Mouse (Mus musculus) skeletal muscle tissue, adult 2 months (tissue): ENCODE data around the gene Cluap1.
A peak's percentile ranks its signal among the peaks of the same experiment; 100 is the strongest.

Source experiments
- DNase-seq: peaks from one replicate; pipeline ENCODE4 v3.0.0-alpha.2; 2012; ENCODE audit warnings: low read depth, low spot score

Cluap1 gene

GRCm38 (mm10) chr16:3908537-3909111 lies at the start of gene Cluap1, which contains the start of gene 1700037C18Rik:
Gene Cluap1, plus strand, starts transcription at chr16:3908801.
Gene 1700037C18Rik, minus strand, starts transcription at chr16:3908689.
- peak; percentile 93 for DNase-seq

GRCm38 (mm10) chr16:3859254-3859653 lies 49.3 kb upstream of the Cluap1 start:
- no peak for DNase-seq

GRCm38 (mm10) chr16:3871815-3872214 lies 36.8 kb upstream of the Cluap1 start:
- no peak for DNase-seq

- DNase-seq, result peak; percentile 85
Observed at GRCm38 (mm10) chr16:3872216-3873047, 36.2 kb upstream of the Cluap1 start, which contains the start of gene Naa60. Gene Naa60, plus strand, starts transcription at chr16:3872375.

- no peak for DNase-seq
Observed at GRCm38 (mm10) chr16:3876346-3876745, 32.3 kb upstream of the Cluap1 start.

GRCm38 (mm10) chr16:3884201-3885064 lies 24.2 kb upstream of the Cluap1 start, which contains the start of the genes Zfp597 and Gm20695:
Gene Zfp597, minus strand, starts transcription at chr16:3884561.
Gene Gm20695, plus strand, starts transcription at chr16:3884648.
- peak; percentile 96 for DNase-seq

- DNase-seq, result no peak
Observed at GRCm38 (mm10) chr16:3885065-3885670, 23.4 kb upstream of the Cluap1 start.

GRCm38 (mm10) chr16:3891621-3892295 lies 16.8 kb upstream of the Cluap1 start:
- no peak for DNase-seq

GRCm38 (mm10) chr16:3893739-3894138 lies 14.9 kb upstream of the Cluap1 start:
- no peak for DNase-seq

- DNase-seq, result peak; percentile 60
Observed at GRCm38 (mm10) chr16:3895173-3895792, 13.3 kb upstream of the Cluap1 start.

GRCm38 (mm10) chr16:3896046-3896445 lies 12.6 kb upstream of the Cluap1 start:
- DNase-seq, result no peak

GRCm38 (mm10) chr16:3896553-3896952 lies 12.0 kb upstream of the Cluap1 start:
- no peak for DNase-seq

GRCm38 (mm10) chr16:3907471-3907870 lies 1.1 kb upstream of the Cluap1 start:
- DNase-seq, result no peak

- no peak for DNase-seq
Observed at GRCm38 (mm10) chr16:3909118-3909517, 517 bp downstream of the Cluap1 start.

GRCm38 (mm10) chr16:3920756-3921155 lies 12.2 kb downstream of the Cluap1 start:
- DNase-seq, result no peak

GRCm38 (mm10) chr16:3923515-3923914 lies 14.9 kb downstream of the Cluap1 start:
- no peak for DNase-seq

GRCm38 (mm10) chr16:3923966-3924365 lies 15.4 kb downstream of the Cluap1 start:
- DNase-seq, result no peak

- no peak for DNase-seq
Observed at GRCm38 (mm10) chr16:3928582-3928981, 20.0 kb downstream of the Cluap1 start.

GRCm38 (mm10) chr16:3929151-3929550 lies 20.6 kb downstream of the Cluap1 start:
- DNase-seq, result peak; percentile 9

- no peak for DNase-seq
Observed at GRCm38 (mm10) chr16:3933536-3933935, 24.9 kb downstream of the Cluap1 start.
